Mouse (Mus musculus): ENCODE data around the gene Cux1.

GRCm38 (mm10) chr5:136226246-136226876 lies 340.9 kb downstream of the Cux1 start:
- TF ChIP-seq POLR2A (IDR thresholded peaks at IDR 0.05; ENCODE audit: borderline replicate concordance, insufficient read depth, low read length) (no peak), CTCF (IDR thresholded peaks at IDR 0.05; ENCODE audit: borderline replicate concordance, insufficient read depth, low read depth, low read length) (no peak)

Measured in cerebellum, adult 2 months (tissue).